Mouse (Mus musculus): ENCODE data around the gene Cd151. TPM values are rescaled to one million over a fixed set of nuclear protein-coding genes. Genes with fewer than 3 reads are reported as not detected.
A peak's percentile ranks its signal among the peaks of the same experiment; 100 is the strongest.

The Cd151 gene
- polyA plus RNA-seq, 1 experiment, result 414 TPM

- Histone ChIP-seq H3K4me1 (ENCODE audit: control insufficient read depth, insufficient read depth, insufficient read length, low read length) (peaks cover 29% of the 10 kb centered on the region), H3K27me3 (ENCODE audit: control insufficient read depth, insufficient read depth, low read length) (no peaks in the 10 kb centered on the region), H3K27ac (ENCODE audit: insufficient read depth, low read depth, low read length) (no peak overlapping the region), H3K36me3 (ENCODE audit: control insufficient read depth, insufficient read depth, low read length) (peaks cover 27% of the 10 kb centered on the region), H3K4me3 (ENCODE audit: low read depth, low read length) (no peak overlapping the region)
- TF ChIP-seq POLR2A (IDR thresholded peaks at IDR 0.05; ENCODE audit: low read depth, low read length) (no peak), CTCF (IDR thresholded peaks at IDR 0.05; ENCODE audit: extremely low read depth, insufficient read length, insufficient replicate concordance, low read depth, low read length) (no peak)
- 94% methylated on average over 18 of the region's 18 CpGs for WGBS
Measured at GRCm38 (mm10) chr7:141469901-141470636, 2.9 kb downstream of the Cd151 start.

GRCm38 (mm10) chr7:141470637-141470944, 3.4 kb downstream of the Cd151 start:
- WGBS, result 94% methylated on average over 10 of the region's 10 CpGs
- TF ChIP-seq POLR2A (IDR thresholded peaks at IDR 0.05; ENCODE audit: low read depth, low read length) (no peak), CTCF (IDR thresholded peaks at IDR 0.05; ENCODE audit: extremely low read depth, insufficient read length, insufficient replicate concordance, low read depth, low read length) (no peak)
- Histone ChIP-seq H3K4me1 (ENCODE audit: control insufficient read depth, insufficient read depth, insufficient read length, low read length) (peaks cover 27% of the 10 kb centered on the region), H3K4me3 (ENCODE audit: low read depth, low read length) (no peak overlapping the region), H3K27ac (ENCODE audit: insufficient read depth, low read depth, low read length) (no peak overlapping the region), H3K27me3 (ENCODE audit: control insufficient read depth, insufficient read depth, low read length) (no peaks in the 10 kb centered on the region), H3K36me3 (ENCODE audit: control insufficient read depth, insufficient read depth, low read length) (peaks cover 27% of the 10 kb centered on the region)

- H3K27ac ChIP-seq (ENCODE audit: insufficient read depth, low read depth, low read length), result no peak overlapping the region
- WGBS, result 79% methylated on average over 1 of the region's 1 CpGs
- no peak overlapping the region for H3K4me3 ChIP-seq (ENCODE audit: low read depth, low read length)
- H3K27me3 ChIP-seq (ENCODE audit: control insufficient read depth, insufficient read depth, low read length), result no peaks in the 10 kb centered on the region
- peaks cover 34% of the 10 kb centered on the region for H3K4me1 ChIP-seq (ENCODE audit: control insufficient read depth, insufficient read depth, insufficient read length, low read length)
- no peak for TF ChIP-seq CTCF (IDR thresholded peaks at IDR 0.05; ENCODE audit: extremely low read depth, insufficient read length, insufficient replicate concordance, low read depth, low read length)
- no peak for TF ChIP-seq POLR2A (IDR thresholded peaks at IDR 0.05; ENCODE audit: low read depth, low read length)
- peaks cover 27% of the 10 kb centered on the region for H3K36me3 ChIP-seq (ENCODE audit: control insufficient read depth, insufficient read depth, low read length)
Measured at GRCm38 (mm10) chr7:141471236-141471635, 4.0 kb downstream of the Cd151 start.

- H3K4me1 ChIP-seq (ENCODE audit: control insufficient read depth, insufficient read depth, insufficient read length, low read length), result peaks cover 36% of the 10 kb centered on the region
- H3K36me3 ChIP-seq (ENCODE audit: control insufficient read depth, insufficient read depth, low read length), result peaks cover 27% of the 10 kb centered on the region
- no peak overlapping the region for H3K27ac ChIP-seq (ENCODE audit: insufficient read depth, low read depth, low read length)
- WGBS, result 73% methylated on average over 6 of the region's 6 CpGs
- H3K4me3 ChIP-seq (ENCODE audit: low read depth, low read length), result no peak overlapping the region
- TF ChIP-seq POLR2A (IDR thresholded peaks at IDR 0.05; ENCODE audit: low read depth, low read length) (no peak), CTCF (IDR thresholded peaks at IDR 0.05; ENCODE audit: extremely low read depth, insufficient read length, insufficient replicate concordance, low read depth, low read length) (no peak)
- no peaks in the 10 kb centered on the region for H3K27me3 ChIP-seq (ENCODE audit: control insufficient read depth, insufficient read depth, low read length)
Measured at GRCm38 (mm10) chr7:141472226-141472625, 5.0 kb downstream of the Cd151 start.

GRCm38 (mm10) chr7:141472763-141473162, 5.6 kb downstream of the Cd151 start:
- H3K27me3 ChIP-seq (ENCODE audit: control insufficient read depth, insufficient read depth, low read length), result no peaks in the 10 kb centered on the region
- H3K4me3 ChIP-seq (ENCODE audit: low read depth, low read length), result no peak overlapping the region
- 91% methylated on average over 6 of the region's 6 CpGs for WGBS
- H3K27ac ChIP-seq (ENCODE audit: insufficient read depth, low read depth, low read length), result no peak overlapping the region
- no peak for TF ChIP-seq CTCF (IDR thresholded peaks at IDR 0.05; ENCODE audit: extremely low read depth, insufficient read length, insufficient replicate concordance, low read depth, low read length)
- TF ChIP-seq POLR2A (IDR thresholded peaks at IDR 0.05; ENCODE audit: low read depth, low read length), result no peak
- H3K36me3 ChIP-seq (ENCODE audit: control insufficient read depth, insufficient read depth, low read length), result peaks cover 27% of the 10 kb centered on the region
- peaks cover 37% of the 10 kb centered on the region for H3K4me1 ChIP-seq (ENCODE audit: control insufficient read depth, insufficient read depth, insufficient read length, low read length)

DNA sequence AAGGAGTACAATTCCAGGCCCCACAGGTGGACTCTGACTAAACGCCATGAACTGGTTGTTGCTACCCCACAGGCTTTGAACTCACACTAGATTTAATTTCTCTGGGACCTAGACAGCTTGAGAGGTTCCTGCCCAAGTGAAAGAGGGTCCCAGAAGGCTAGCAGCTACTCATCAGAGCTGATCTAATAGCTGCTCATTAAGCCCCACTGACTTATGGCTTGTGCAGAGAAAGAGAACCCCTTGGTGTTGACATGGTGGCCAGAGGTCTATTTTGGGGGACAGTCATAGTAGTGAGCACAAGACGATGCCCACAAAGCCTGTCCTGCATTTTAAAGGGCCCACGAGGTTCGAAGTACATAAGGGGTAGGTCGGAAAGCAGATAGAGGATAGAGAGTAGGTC, 7.0 kb downstream of the Cd151 start:
- TF ChIP-seq POLR2A (IDR thresholded peaks at IDR 0.05; ENCODE audit: low read depth, low read length) (no peak), CTCF (IDR thresholded peaks at IDR 0.05; ENCODE audit: extremely low read depth, insufficient read length, insufficient replicate concordance, low read depth, low read length) (no peak)
- Histone ChIP-seq H3K27ac (ENCODE audit: insufficient read depth, low read depth, low read length) (no peak overlapping the region), H3K4me1 (ENCODE audit: control insufficient read depth, insufficient read depth, insufficient read length, low read length) (peaks cover 26% of the 10 kb centered on the region), H3K36me3 (ENCODE audit: control insufficient read depth, insufficient read depth, low read length) (peaks cover 27% of the 10 kb centered on the region), H3K4me3 (ENCODE audit: low read depth, low read length) (peak overlapping the region; percentile 89), H3K27me3 (ENCODE audit: control insufficient read depth, insufficient read depth, low read length) (no peaks in the 10 kb centered on the region)
- WGBS, result under 1% methylated on average over 5 of the region's 5 CpGs

- WGBS, result under 1% methylated on average over 86 of the region's 87 CpGs
- no peaks in the 10 kb centered on the region for H3K27me3 ChIP-seq (ENCODE audit: control insufficient read depth, insufficient read depth, low read length)
- H3K4me3 ChIP-seq (ENCODE audit: low read depth, low read length), result peak within 1 kb of the TSS; percentile 89
- peaks cover 21% of the 10 kb centered on the region for H3K36me3 ChIP-seq (ENCODE audit: control insufficient read depth, insufficient read depth, low read length)
- peak within 1 kb of the TSS; percentile 72 for H3K27ac ChIP-seq (ENCODE audit: insufficient read depth, low read depth, low read length)
- peaks cover 22% of the 10 kb centered on the region for H3K4me1 ChIP-seq (ENCODE audit: control insufficient read depth, insufficient read depth, insufficient read length, low read length)
- peak; percentile 68 for TF ChIP-seq POLR2A (IDR thresholded peaks at IDR 0.05; ENCODE audit: low read depth, low read length)
- TF ChIP-seq CTCF (IDR thresholded peaks at IDR 0.05; ENCODE audit: extremely low read depth, insufficient read length, insufficient replicate concordance, low read depth, low read length), result no peak
Measured at GRCm38 (mm10) chr7:141475011-141475804, 8.0 kb downstream of the Cd151 start, which contains the start of the genes Polr2l and Tspan4. Polr2l (minus strand) TSS chr7:141475132. Tspan4 (plus strand) TSS chr7:141475240.

All from small intestine, adult 2 months (tissue).